Mouse (Mus musculus) midbrain, embryonic 13.5 days (tissue): ENCODE results near the gene Prkar1b. TPM values are rescaled to one million over a fixed set of nuclear protein-coding genes. Genes with fewer than 3 reads are reported as not detected.

Experiments used
- ATAC-seq: fragments of 200-750 bp; cut with Nextera tagmentation; 2 replicates; pipeline ENCODE4 v1.8.0; 2017; ENCODE audit warnings: mild to moderate bottlenecking, moderate TSS enrichment, moderate library complexity
- H3K27ac ChIP-seq: fragments of 300-500 bp; sonication (generic); 2 replicates; pipeline ENCODE4 v1.5.1; 2015; ENCODE audit warnings: inconsistent platforms, mild to moderate bottlenecking, moderate library complexity
- H3K27me3 ChIP-seq: fragments of 300-500 bp; sonication (generic); 2 replicates; pipeline ENCODE4 v1.6.1; 2015; ENCODE audit warnings: mild to moderate bottlenecking, inconsistent platforms
- H3K36me3 ChIP-seq: fragments of 300-500 bp; sonication (generic); 2 replicates; pipeline ENCODE4 v1.6.1; 2015; ENCODE audit warnings: mild to moderate bottlenecking, inconsistent platforms
- H3K4me1 ChIP-seq: fragments of 300-500 bp; sonication (generic); replicated peaks from 2 replicates; pipeline ENCODE4 v1.6.1; 2015; ENCODE audit warnings: inconsistent platforms
- H3K4me2 ChIP-seq: fragments of 300-500 bp; sonication (generic); replicated peaks from 2 replicates; pipeline ENCODE4 v1.6.1; 2015; ENCODE audit warnings: moderate library complexity, mild to moderate bottlenecking, inconsistent platforms
- H3K4me3 ChIP-seq: fragments of 300-500 bp; sonication (generic); replicated peaks from 2 replicates; pipeline ENCODE4 v1.5.1; 2015; ENCODE audit warnings: mild to moderate bottlenecking, inconsistent platforms
- H3K9ac ChIP-seq: fragments of 300-500 bp; sonication (generic); replicated peaks from 2 replicates; pipeline ENCODE4 v1.6.1; 2015; ENCODE audit warnings: mild to moderate bottlenecking, inconsistent platforms
- H3K9me3 ChIP-seq: fragments of 300-500 bp; sonication (generic); 2 replicates; pipeline ENCODE4 v1.6.1; 2016; ENCODE audit warnings: mild to moderate bottlenecking, inconsistent platforms
- WGBS: fragments of 180-500 bp; shearing (Covaris S2); methylation state at CpG from one replicate; pipeline ENCODE4 v1.1.7; 2015; 5-methylcytosine and 5-hydroxymethylcytosine counted together
- polyA plus RNA-seq: library from polyadenylated mRNA; unstranded; fragments of >200 nt; fragmentation: Nextera tagmentation; extraction: Ambion mirVana; gene quantifications from 2 replicates; pipeline ENCODE4 v1.2.1, GENCODE M21; 2015

Prkar1b gene
- polyA plus RNA-seq, 1 experiment from 2014 or later = 139 TPM

GRCm38 (mm10) chr5:138992611-138993370, 157.0 kb downstream of the Prkar1b start:
- H3K9me3 ChIP-seq = no peaks in the 10 kb centered on the region
- H3K36me3 ChIP-seq = no peaks in the 10 kb centered on the region
- peak overlapping the region; percentile 95 for H3K4me2 ChIP-seq
- WGBS = 1% methylated on average over 59 of the region's 59 CpGs
- H3K9ac ChIP-seq = peak overlapping the region; percentile 82; the same call in 1 of the 2 replicates
- no peak for ATAC-seq
- peaks cover 62% of the 10 kb centered on the region for H3K4me1 ChIP-seq
- H3K4me3 ChIP-seq = peak overlapping the region; percentile 68
- H3K27ac ChIP-seq = no peak overlapping the region
- H3K27me3 ChIP-seq = peaks cover 73% of the 10 kb centered on the region

- no peak overlapping the region for H3K27ac ChIP-seq
- peaks cover 62% of the 10 kb centered on the region for H3K27me3 ChIP-seq
- WGBS = 20% methylated on average over 4 of the region's 4 CpGs
Observed at GRCm38 (mm10) chr5:138991734-138992133, 158.1 kb downstream of the Prkar1b start.

GRCm38 (mm10) chr5:138990659-138991380, 159.0 kb downstream of the Prkar1b start:
- Histone ChIP-seq H3K27ac (no peak overlapping the region), H3K27me3 (peaks cover 53% of the 10 kb centered on the region), H3K9me3 (no peaks in the 10 kb centered on the region), H3K4me2 (no peak overlapping the region), H3K4me1 (peaks cover 43% of the 10 kb centered on the region), H3K4me3 (no peak overlapping the region), H3K9ac (no peak overlapping the region), H3K36me3 (no peaks in the 10 kb centered on the region)
- no peak for ATAC-seq
- WGBS = 70% methylated on average over 7 of the region's 7 CpGs

More at GRCm38 (mm10) chr5:138991734-138992133, 158.1 kb downstream of the Prkar1b start:
- Histone ChIP-seq H3K4me2 (no peak overlapping the region), H3K36me3 (no peaks in the 10 kb centered on the region), H3K4me3 (no peak overlapping the region), H3K4me1 (peaks cover 52% of the 10 kb centered on the region), H3K9ac (no peak overlapping the region), H3K9me3 (no peaks in the 10 kb centered on the region)
- ATAC-seq = no peak

GRCm38 (mm10) chr5:138989567-138989966, 160.2 kb downstream of the Prkar1b start:
- peaks cover 48% of the 10 kb centered on the region for H3K27me3 ChIP-seq
- WGBS = 65% methylated on average over 6 of the region's 6 CpGs
- H3K9ac ChIP-seq = no peak overlapping the region
- ATAC-seq = no peak
- no peak overlapping the region for H3K27ac ChIP-seq
- H3K4me3 ChIP-seq = no peak overlapping the region
- H3K4me1 ChIP-seq = peaks cover 40% of the 10 kb centered on the region
- H3K9me3 ChIP-seq = no peaks in the 10 kb centered on the region
- 0 out of 2 replicates have a peak, but pooled peaks cover 4% of the 10 kb centered on the region for H3K36me3 ChIP-seq
- no peak overlapping the region for H3K4me2 ChIP-seq

- peaks cover 41% of the 10 kb centered on the region for H3K27me3 ChIP-seq
- ATAC-seq = no peak
- no peak overlapping the region for H3K4me3 ChIP-seq
- H3K9ac ChIP-seq = no peak overlapping the region
- H3K27ac ChIP-seq = no peak overlapping the region
- WGBS = 35% methylated on average over 9 of the region's 9 CpGs
- H3K36me3 ChIP-seq = peaks cover 7% of the 10 kb centered on the region
- H3K4me2 ChIP-seq = no peak overlapping the region
- H3K4me1 ChIP-seq = peaks cover 32% of the 10 kb centered on the region
- no peaks in the 10 kb centered on the region for H3K9me3 ChIP-seq
Observed at GRCm38 (mm10) chr5:138988764-138989163, 161.0 kb downstream of the Prkar1b start.

- WGBS = 72% methylated on average over 10 of the region's 10 CpGs
- Histone ChIP-seq H3K27me3 (peaks cover 33% of the 10 kb centered on the region), H3K9ac (no peak overlapping the region), H3K4me2 (no peak overlapping the region), H3K4me1 (peaks cover 24% of the 10 kb centered on the region), H3K36me3 (peaks cover 11% of the 10 kb centered on the region), H3K9me3 (no peaks in the 10 kb centered on the region), H3K4me3 (no peak overlapping the region), H3K27ac (no peak overlapping the region)
- no peak for ATAC-seq
Observed at GRCm38 (mm10) chr5:138987994-138988393, 161.8 kb downstream of the Prkar1b start.

- Histone ChIP-seq H3K4me1 (no peaks in the 10 kb centered on the region), H3K27me3 (no peaks in the 10 kb centered on the region), H3K9me3 (no peaks in the 10 kb centered on the region), H3K4me3 (no peak overlapping the region), H3K4me2 (no peak overlapping the region), H3K9ac (no peak overlapping the region), H3K27ac (no peak overlapping the region), H3K36me3 (peaks cover 17% of the 10 kb centered on the region)
- WGBS = 86% methylated on average over 8 of the region's 9 CpGs
- no peak for ATAC-seq
Observed at GRCm38 (mm10) chr5:138981921-138982320, 167.9 kb downstream of the Prkar1b start.

GRCm38 (mm10) chr5:138980608-138981007, 169.2 kb downstream of the Prkar1b start:
- no peaks in the 10 kb centered on the region for H3K4me1 ChIP-seq
- peaks cover 17% of the 10 kb centered on the region for H3K36me3 ChIP-seq
- H3K27ac ChIP-seq = no peak overlapping the region
- no peak overlapping the region for H3K4me2 ChIP-seq
- H3K9ac ChIP-seq = no peak overlapping the region
- no peak for ATAC-seq
- no peak overlapping the region for H3K4me3 ChIP-seq
- H3K27me3 ChIP-seq = no peaks in the 10 kb centered on the region
- 82% methylated on average over 9 of the region's 9 CpGs for WGBS
- no peaks in the 10 kb centered on the region for H3K9me3 ChIP-seq

GRCm38 (mm10) chr5:138979840-138980239, 170.0 kb downstream of the Prkar1b start:
- WGBS = 82% methylated on average over 8 of the region's 8 CpGs
- ATAC-seq = no peak

GRCm38 (mm10) chr5:138977759-138978158, 172.0 kb downstream of the Prkar1b start:
- H3K36me3 ChIP-seq = 0 out of 2 replicates have a peak, but pooled peaks cover 6% of the 10 kb centered on the region
- no peak overlapping the region for H3K27ac ChIP-seq
- WGBS = 69% methylated on average over 3 of the region's 3 CpGs
- H3K27me3 ChIP-seq = no peaks in the 10 kb centered on the region
- H3K4me2 ChIP-seq = no peak overlapping the region
- ATAC-seq = no peak
- H3K4me1 ChIP-seq = no peaks in the 10 kb centered on the region
- no peaks in the 10 kb centered on the region for H3K9me3 ChIP-seq
- no peak overlapping the region for H3K4me3 ChIP-seq
- H3K9ac ChIP-seq = no peak overlapping the region

More at GRCm38 (mm10) chr5:138979840-138980239, 170.0 kb downstream of the Prkar1b start:
- Histone ChIP-seq H3K36me3 (peaks cover 16% of the 10 kb centered on the region), H3K27ac (no peak overlapping the region), H3K9me3 (no peaks in the 10 kb centered on the region), H3K4me2 (no peak overlapping the region), H3K4me3 (no peak overlapping the region), H3K4me1 (no peaks in the 10 kb centered on the region), H3K27me3 (no peaks in the 10 kb centered on the region), H3K9ac (no peak overlapping the region)

GRCm38 (mm10) chr5:138974911-138975485, 174.8 kb downstream of the Prkar1b start:
- 0 out of 2 replicates have a peak, but pooled peaks cover 6% of the 10 kb centered on the region for H3K36me3 ChIP-seq
- no peak overlapping the region for H3K4me3 ChIP-seq
- peaks cover under 1% of the 10 kb centered on the region; the same call in 1 of the 2 replicates for H3K4me1 ChIP-seq
- WGBS = 91% methylated on average over 8 of the region's 8 CpGs
- H3K4me2 ChIP-seq = no peak overlapping the region
- no peak overlapping the region for H3K9ac ChIP-seq
- no peak for ATAC-seq
- no peaks in the 10 kb centered on the region for H3K27me3 ChIP-seq
- H3K27ac ChIP-seq = no peak overlapping the region
- no peaks in the 10 kb centered on the region for H3K9me3 ChIP-seq

GRCm38 (mm10) chr5:138973480-138973879, 176.3 kb downstream of the Prkar1b start:
- Histone ChIP-seq H3K4me1 (peaks cover 2% of the 10 kb centered on the region; the same call in 1 of the 2 replicates), H3K4me3 (no peak overlapping the region), H3K27ac (no peak overlapping the region), H3K9ac (no peak overlapping the region), H3K4me2 (no peak overlapping the region), H3K9me3 (no peaks in the 10 kb centered on the region), H3K27me3 (no peaks in the 10 kb centered on the region), H3K36me3 (0 out of 2 replicates have a peak, but pooled peaks cover 2% of the 10 kb centered on the region)
- 90% methylated on average over 6 of the region's 6 CpGs for WGBS
- no peak for ATAC-seq
